Mouse (Mus musculus) olfactory bulb, adult 2 months (tissue): ENCODE measurements around the gene Ccdc85b. TPM values are rescaled to one million over a fixed set of nuclear protein-coding genes. Genes with fewer than 3 reads are reported as not detected.

Experiments used
- H3K27ac ChIP-seq: fragments of 200-500 bp; 2 replicates; pipeline ENCODE4 v1.5.1; 2012; ENCODE audit warnings: low read depth, low read length; ENCODE audit not compliant: insufficient read depth
- H3K4me1 ChIP-seq: fragments of 200-500 bp; 2 replicates; pipeline ENCODE4 v1.6.1; 2012; ENCODE audit warnings: low read length; ENCODE audit not compliant: control insufficient read depth, insufficient read depth
- H3K4me3 ChIP-seq: fragments of 200-500 bp; 2 replicates; pipeline ENCODE4 v1.5.1; 2012; ENCODE audit warnings: mild to moderate bottlenecking, low read depth, low read length, moderate library complexity; ENCODE audit not compliant: insufficient read depth
- CTCF ChIP-seq: fragments of 200-500 bp; IDR thresholded peaks from 2 replicates; pipeline ENCODE4 v1.5.1; 2012; ENCODE audit warnings: low read depth, mild to moderate bottlenecking, low read length, moderate library complexity; ENCODE audit not compliant: insufficient read depth
- POLR2A ChIP-seq: fragments of 200-500 bp; IDR thresholded peaks from 2 replicates; pipeline ENCODE4 v1.6.1; 2012; ENCODE audit warnings: mild to moderate bottlenecking, low read depth, low read length, moderate library complexity; ENCODE audit not compliant: insufficient read depth
- WGBS: fragments of 180-500 bp; shearing (Covaris S2); methylation state at CpG from one replicate; pipeline ENCODE4 v1.1.7; 2018; 5-methylcytosine and 5-hydroxymethylcytosine counted together
- polyA plus RNA-seq: library from polyadenylated mRNA; stranded (reverse); fragments of >200 nt; gene quantifications from 2 replicates; pipeline ENCODE4 v1.2.4, GENCODE M21; 2012; ENCODE audit warnings: low replicate concordance; ENCODE audit not compliant: missing spikeins, insufficient read depth, insufficient read length

Ccdc85b gene
- polyA plus RNA-seq, 1 experiment: not detected

- no peak overlapping the region for H3K4me3 ChIP-seq
- WGBS: 89% methylated on average over 9 of the region's 9 CpGs
- TF ChIP-seq CTCF (no peak), POLR2A (no peak)
- peaks cover 25% of the 10 kb centered on the region for H3K4me1 ChIP-seq
- no peak overlapping the region for H3K27ac ChIP-seq
These were observed 5.5 kb upstream of the Ccdc85b start for GRCm38 (mm10) chr19:5463212-5463611.

- 88% methylated on average over 6 of the region's 6 CpGs for WGBS
These were observed 3.7 kb upstream of the Ccdc85b start for GRCm38 (mm10) chr19:5461411-5461810.

GRCm38 (mm10) chr19:5460465-5460911 is 2.8 kb upstream of the Ccdc85b start, which contains the start of gene Fibp:
Fibp (plus strand) TSS chr19:5460615.
- Histone ChIP-seq H3K4me3 (peak within 1 kb of the TSS; percentile 71), H3K27ac (peak within 1 kb of the TSS; percentile 48), H3K4me1 (peaks cover 34% of the 10 kb centered on the region)
- under 1% methylated on average over 32 of the region's 32 CpGs for WGBS
- no peak for TF ChIP-seq CTCF
- TF ChIP-seq POLR2A: peak; percentile 95

More at GRCm38 (mm10) chr19:5461411-5461810, 3.7 kb upstream of the Ccdc85b start:
- Histone ChIP-seq H3K4me3 (no peak overlapping the region), H3K4me1 (peaks cover 31% of the 10 kb centered on the region), H3K27ac (no peak overlapping the region)
- TF ChIP-seq POLR2A (no peak), CTCF (no peak)

GRCm38 (mm10) chr19:5459896-5460295 is 2.2 kb upstream of the Ccdc85b start:
- TF ChIP-seq POLR2A (no peak), CTCF (no peak)
- WGBS: 21% methylated on average over 3 of the region's 3 CpGs
- Histone ChIP-seq H3K4me1 (peaks cover 35% of the 10 kb centered on the region), H3K27ac (no peak overlapping the region), H3K4me3 (no peak overlapping the region)

GRCm38 (mm10) chr19:5459019-5459418 is 1.3 kb upstream of the Ccdc85b start:
- H3K27ac ChIP-seq: peak overlapping the region; percentile 59
- no peak overlapping the region for H3K4me3 ChIP-seq
- TF ChIP-seq POLR2A (no peak), CTCF (no peak)
- WGBS: 29% methylated on average over 7 of the region's 7 CpGs
- peaks cover 37% of the 10 kb centered on the region for H3K4me1 ChIP-seq

GRCm38 (mm10) chr19:5456922-5457745 is 560 bp downstream of the Ccdc85b start:
- under 1% methylated on average over 70 of the region's 70 CpGs for WGBS
- TF ChIP-seq CTCF (no peak), POLR2A (peak; percentile 99)
- Histone ChIP-seq H3K4me3 (peak overlapping the region; percentile 91), H3K4me1 (peaks cover 33% of the 10 kb centered on the region), H3K27ac (peak overlapping the region; percentile 97)

GRCm38 (mm10) chr19:5456241-5456921 is 1.3 kb downstream of the Ccdc85b start:
- peak overlapping the region; percentile 97 for H3K27ac ChIP-seq
- peak overlapping the region; percentile 91 for H3K4me3 ChIP-seq
- H3K4me1 ChIP-seq: peaks cover 33% of the 10 kb centered on the region
- 2% methylated on average over 26 of the region's 26 CpGs for WGBS
- TF ChIP-seq POLR2A (no peak), CTCF (peak; percentile 4; the same call in 1 of the 2 replicates)

GRCm38 (mm10) chr19:5455568-5455967 is 2.1 kb downstream of the Ccdc85b start:
- H3K4me1 ChIP-seq: peaks cover 30% of the 10 kb centered on the region
- no peak overlapping the region for H3K27ac ChIP-seq
- peak overlapping the region; percentile 34 for H3K4me3 ChIP-seq
- no peak for TF ChIP-seq CTCF
- no peak for TF ChIP-seq POLR2A
- 18% methylated on average over 8 of the region's 8 CpGs for WGBS

- peak overlapping the region; percentile 12; the same call in 1 of the 2 replicates for H3K4me3 ChIP-seq
- H3K27ac ChIP-seq: no peak overlapping the region
- H3K4me1 ChIP-seq: peaks cover 30% of the 10 kb centered on the region
- WGBS: 70% methylated on average over 12 of the region's 12 CpGs
- TF ChIP-seq POLR2A (no peak), CTCF (no peak)
These were observed 2.7 kb downstream of the Ccdc85b start for GRCm38 (mm10) chr19:5455037-5455436.
